Mouse (Mus musculus) kidney, embryonic 14.5 days (tissue): ENCODE data around the gene Wdr31. TPM values are rescaled to one million over a fixed set of nuclear protein-coding genes. Genes with fewer than 3 reads are reported as not detected.
"Not testable (repeated sequence)": the region's sequence is repeated elsewhere in the genome, so short reads cannot be mapped to it uniquely, and the experiment has no call there.

Experiments used
- ATAC-seq: fragments of 200-750 bp; cut with Nextera tagmentation; 2 replicates; pipeline ENCODE4 v1.8.0; 2017; ENCODE audit warnings: moderate number of reproducible peaks, mild to moderate bottlenecking, moderate TSS enrichment, moderate library complexity; ENCODE audit not compliant: low FRiP score, low TSS enrichment
- H3K27ac ChIP-seq: fragments of 300-500 bp; sonication (generic); 2 replicates; pipeline ENCODE4 v1.5.1; 2014; ENCODE audit warnings: low read depth, mild to moderate bottlenecking, low read length, moderate library complexity, mixed read lengths
- H3K27me3 ChIP-seq: fragments of 300-500 bp; sonication (generic); 2 replicates; pipeline ENCODE4 v1.6.1; 2014; ENCODE audit warnings: mild to moderate bottlenecking, low read length; ENCODE audit not compliant: control insufficient read depth, insufficient read depth
- H3K36me3 ChIP-seq: fragments of 300-500 bp; sonication (generic); 2 replicates; pipeline ENCODE4 v1.6.1; 2014; ENCODE audit warnings: low read length, mixed read lengths; ENCODE audit not compliant: control insufficient read depth, insufficient read depth
- H3K4me1 ChIP-seq: fragments of 300-500 bp; sonication (generic); 2 replicates; pipeline ENCODE4 v1.6.1; 2014; ENCODE audit warnings: low read length, mixed read lengths; ENCODE audit not compliant: control insufficient read depth, insufficient read depth
- H3K4me2 ChIP-seq: fragments of 300-500 bp; sonication (generic); replicated peaks from 2 replicates; pipeline ENCODE4 v1.6.1; 2014; ENCODE audit warnings: low read depth, mild to moderate bottlenecking, low read length
- H3K4me3 ChIP-seq: fragments of 300-500 bp; sonication (generic); 2 replicates; pipeline ENCODE4 v1.5.1; 2014; ENCODE audit warnings: mild to moderate bottlenecking, low read length
- H3K9ac ChIP-seq: fragments of 300-500 bp; sonication (generic); 2 replicates; pipeline ENCODE4 v1.6.1; 2014; ENCODE audit warnings: low read depth, mild to moderate bottlenecking, low read length, moderate library complexity
- H3K9me3 ChIP-seq: fragments of 300-500 bp; sonication (generic); 2 replicates; pipeline ENCODE4 v1.6.1; 2016; ENCODE audit warnings: low read length; ENCODE audit not compliant: control insufficient read depth
- WGBS: fragments of 180-500 bp; shearing (Covaris S2); extraction: QIAGEN DNeasy Blood & Tissue Kit; methylation state at CpG from one replicate; pipeline ENCODE4 v1.1.7; 2014; 5-methylcytosine and 5-hydroxymethylcytosine counted together
- polyA plus RNA-seq: library from polyadenylated mRNA; unstranded; fragments of >200 nt; fragmentation: Nextera tagmentation; extraction: Ambion mirVana; gene quantifications from 2 replicates; pipeline ENCODE4 v1.2.1, GENCODE M21; 2014

Gene Wdr31
- polyA plus RNA-seq, 1 experiment from 2014 or later: 12.6 TPM

DNA sequence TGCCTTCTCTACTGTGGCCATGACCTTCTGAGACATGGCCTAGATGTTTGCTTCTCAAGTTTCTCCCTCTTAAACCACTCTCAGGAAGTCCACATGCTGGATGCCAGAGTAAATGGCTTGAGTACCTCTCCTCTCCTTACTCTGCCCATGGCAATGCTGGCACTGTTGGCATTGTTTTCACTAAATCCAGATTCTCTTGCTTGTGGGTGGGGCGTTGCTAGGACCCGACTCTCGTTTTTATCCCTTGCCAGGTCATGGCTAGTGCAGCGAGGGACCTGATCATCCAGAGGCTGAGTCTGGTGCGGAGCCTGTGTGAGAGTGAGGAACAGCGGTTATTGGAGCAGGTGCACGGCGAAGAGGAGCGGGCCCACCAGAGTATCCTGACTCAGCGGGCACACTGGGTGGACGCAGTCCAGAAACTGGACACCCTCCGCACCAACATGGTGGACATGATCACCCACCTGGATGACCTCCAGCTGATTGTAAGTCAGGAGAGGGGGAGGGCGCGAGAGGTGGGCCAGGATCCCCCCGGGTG, 15.5 kb upstream of the Wdr31 start:
- H3K36me3 ChIP-seq: no peaks in the 10 kb centered on the region
- no peaks in the 10 kb centered on the region for H3K4me1 ChIP-seq
- peak overlapping the region; percentile 7; the same call in 1 of the 2 replicates for H3K9ac ChIP-seq
- ATAC-seq: 0 out of 2 replicates have a peak, but pooled peaks have one; percentile 17
- no peak overlapping the region for H3K27ac ChIP-seq
- H3K4me3 ChIP-seq: no peak overlapping the region
- 86% methylated on average over 15 of the region's 15 CpGs for WGBS
- no peaks in the 10 kb centered on the region for H3K27me3 ChIP-seq
- H3K9me3 ChIP-seq: no peaks in the 10 kb centered on the region
- no peak overlapping the region for H3K4me2 ChIP-seq

DNA sequence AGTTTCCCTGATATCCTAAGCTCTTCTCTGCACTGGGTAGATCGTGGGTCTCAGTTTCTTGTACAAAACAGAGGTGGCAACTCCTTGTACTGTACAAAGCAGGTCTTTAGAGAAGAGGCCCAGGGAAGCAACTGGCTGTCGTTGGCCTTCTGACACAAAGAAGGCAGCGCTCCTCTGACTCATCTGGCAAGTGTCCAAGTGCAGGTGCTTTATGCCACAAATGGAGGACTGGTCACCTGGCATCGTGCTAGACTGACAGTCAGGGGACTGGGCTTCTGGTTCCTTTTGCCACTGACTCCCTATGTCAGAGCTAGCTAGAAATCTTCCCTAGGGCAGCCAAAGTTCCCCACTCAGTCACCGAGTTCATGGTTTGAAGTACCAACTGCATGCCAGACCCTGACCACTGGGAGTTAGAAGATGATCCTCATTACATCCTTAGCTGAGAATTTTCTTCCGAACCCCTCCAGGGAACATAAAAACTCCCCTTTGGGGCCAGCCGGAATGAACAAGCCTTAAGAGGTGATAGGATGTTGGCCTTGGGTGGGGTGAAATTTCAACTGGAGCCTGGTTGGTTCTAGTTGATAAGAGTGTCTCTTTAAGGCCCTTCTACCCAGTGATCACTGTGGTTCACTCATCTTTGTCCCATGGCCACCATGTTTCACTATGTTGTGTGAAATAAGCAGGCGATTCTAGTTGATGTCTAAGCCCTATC, 14.9 kb upstream of the Wdr31 start:
- Histone ChIP-seq H3K27ac (no peak overlapping the region), H3K4me1 (no peaks in the 10 kb centered on the region), H3K4me3 (no peak overlapping the region), H3K27me3 (no peaks in the 10 kb centered on the region), H3K9ac (no peak overlapping the region), H3K4me2 (no peak overlapping the region), H3K36me3 (no peaks in the 10 kb centered on the region), H3K9me3 (no peaks in the 10 kb centered on the region)
- ATAC-seq: no peak
- WGBS: 87% methylated on average over 8 of the region's 8 CpGs

DNA sequence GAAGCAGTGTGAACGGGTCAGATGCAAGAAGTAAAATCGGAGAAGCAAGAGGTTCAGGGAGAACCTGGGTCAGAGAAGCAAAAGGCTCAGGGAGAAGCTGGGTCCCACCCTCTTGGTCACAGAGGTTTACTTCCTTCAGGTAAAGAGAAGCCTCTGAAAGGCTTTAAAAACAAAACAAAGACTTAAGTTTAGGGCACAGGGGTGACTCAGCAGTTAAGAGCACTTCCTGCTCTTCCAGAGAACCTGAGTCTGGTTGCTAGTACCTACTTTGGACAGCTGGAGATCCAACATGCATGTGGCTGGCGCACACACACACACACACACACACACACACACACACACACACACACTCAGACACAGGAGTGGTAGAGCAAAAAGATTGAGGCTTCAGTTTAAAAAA, 14.2 kb upstream of the Wdr31 start:
- Histone ChIP-seq H3K4me2 (no peak overlapping the region), H3K27me3 (no peaks in the 10 kb centered on the region), H3K36me3 (no peaks in the 10 kb centered on the region), H3K9me3 (no peaks in the 10 kb centered on the region), H3K27ac (no peak overlapping the region), H3K9ac (no peak overlapping the region), H3K4me1 (no peaks in the 10 kb centered on the region; the same call in 1 of the 2 replicates), H3K4me3 (no peak overlapping the region)
- no peak for ATAC-seq
- 72% methylated on average over 3 of the region's 3 CpGs for WGBS

DNA sequence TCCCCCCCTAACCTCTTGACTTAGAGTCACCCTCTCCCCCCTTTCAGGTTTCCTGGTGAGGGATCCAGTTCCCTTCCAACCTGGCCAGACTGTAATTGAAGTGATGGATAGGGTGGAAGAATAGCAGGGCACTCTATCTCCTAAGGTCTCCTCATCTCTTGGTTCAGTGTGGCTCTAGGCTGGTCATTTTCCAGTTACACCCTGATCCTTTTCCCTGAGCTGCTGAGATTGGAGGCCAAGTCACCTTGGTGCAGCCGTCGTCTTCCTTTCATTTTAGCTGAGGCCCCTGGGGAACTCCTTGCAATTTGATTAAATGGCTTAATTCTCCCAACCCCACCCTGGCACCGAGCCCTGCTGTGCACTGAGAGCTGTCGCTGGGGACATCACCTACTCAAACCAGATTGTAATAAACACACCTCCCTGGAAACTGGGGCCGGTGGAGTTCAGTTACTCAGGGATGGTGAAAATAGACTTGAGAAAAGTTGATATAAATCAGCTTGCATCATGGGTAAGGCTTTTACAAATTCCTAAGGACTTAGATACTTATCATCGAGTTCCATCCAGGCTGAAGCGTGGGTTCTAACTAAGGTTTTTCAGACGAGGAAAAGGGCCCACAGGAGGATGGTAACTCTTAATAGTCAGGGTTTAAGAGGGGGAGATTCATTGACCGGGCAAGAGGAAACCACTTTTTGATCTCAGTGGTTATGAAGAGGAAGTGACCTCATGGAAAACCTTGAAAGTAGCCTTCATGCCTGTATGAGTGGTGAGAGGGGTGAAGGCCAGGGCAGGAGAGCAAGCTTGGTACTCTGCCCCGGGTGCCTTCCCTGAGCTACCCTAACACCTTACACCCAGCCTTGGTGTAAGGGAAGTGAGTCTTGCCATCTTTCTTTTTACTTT, 10.3 kb upstream of the Wdr31 start:
- Histone ChIP-seq H3K4me1 (peaks cover 3% of the 10 kb centered on the region; the same call in 1 of the 2 replicates), H3K27me3 (no peaks in the 10 kb centered on the region), H3K9ac (0 out of 2 replicates have a peak overlapping the region, but pooled peaks have one; percentile 4), H3K9me3 (no peaks in the 10 kb centered on the region), H3K27ac (peak overlapping the region; percentile 20; the same call in 1 of the 2 replicates), H3K4me3 (peak overlapping the region; percentile 52), H3K36me3 (no peaks in the 10 kb centered on the region), H3K4me2 (peak overlapping the region; percentile 67)
- 30% methylated on average over 10 of the region's 10 CpGs for WGBS
- ATAC-seq: peak; percentile 51

DNA sequence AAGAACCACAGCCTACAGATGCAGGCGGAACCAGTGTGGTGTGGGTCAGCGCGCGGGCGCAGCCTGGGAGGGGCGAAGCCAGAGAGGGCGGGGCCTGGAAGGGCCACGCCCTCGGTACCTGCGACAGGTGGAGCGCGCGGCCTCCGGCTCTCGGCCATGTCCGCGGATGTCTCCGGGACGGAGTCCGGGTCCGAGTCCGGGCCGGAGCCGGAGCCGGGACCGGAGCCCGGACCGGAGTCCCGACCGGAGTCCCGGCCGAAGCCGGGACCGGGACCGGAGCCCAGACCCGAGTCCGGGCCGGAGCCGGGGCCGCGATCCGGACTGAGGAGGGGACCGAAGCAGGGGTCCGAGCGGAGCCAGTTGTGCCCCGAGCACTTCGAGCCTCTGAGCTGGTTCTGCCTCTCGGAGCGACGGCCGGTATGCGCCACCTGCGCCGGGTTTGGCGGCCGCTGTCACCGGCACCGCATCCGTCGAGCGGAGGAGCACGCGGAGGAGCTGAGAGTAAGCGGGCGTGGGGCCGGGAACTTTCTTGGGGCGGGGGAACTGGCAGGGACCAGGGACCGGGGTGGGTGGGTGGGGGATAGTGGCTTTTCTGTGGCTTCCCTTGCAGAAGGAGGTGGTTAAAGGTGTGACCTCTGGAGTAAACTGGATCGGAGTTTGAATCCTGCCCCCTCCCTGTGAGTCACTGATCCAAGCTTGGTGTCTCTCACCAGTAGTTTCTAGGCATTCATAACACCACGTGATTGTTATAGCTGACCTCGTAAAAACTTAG, 9.4 kb upstream of the Wdr31 start, which contains the start of gene Bspry:
Bspry (plus strand) TSS at position 117 of the 772 bp plus-strand sequence.
- under 1% methylated on average over 70 of the region's 71 CpGs for WGBS
- no peaks in the 10 kb centered on the region for H3K27me3 ChIP-seq
- peak within 1 kb of the TSS; percentile 67 for H3K4me2 ChIP-seq
- H3K9me3 ChIP-seq: no peaks in the 10 kb centered on the region
- peaks cover 3% of the 10 kb centered on the region; the same call in 1 of the 2 replicates for H3K4me1 ChIP-seq
- peak; percentile 91 for ATAC-seq
- peak within 1 kb of the TSS; percentile 52 for H3K4me3 ChIP-seq
- peak within 1 kb of the TSS; percentile 61; the same call in 1 of the 2 replicates for H3K9ac ChIP-seq
- peak within 1 kb of the TSS; percentile 20; the same call in 1 of the 2 replicates for H3K27ac ChIP-seq
- H3K36me3 ChIP-seq: no peaks in the 10 kb centered on the region

DNA sequence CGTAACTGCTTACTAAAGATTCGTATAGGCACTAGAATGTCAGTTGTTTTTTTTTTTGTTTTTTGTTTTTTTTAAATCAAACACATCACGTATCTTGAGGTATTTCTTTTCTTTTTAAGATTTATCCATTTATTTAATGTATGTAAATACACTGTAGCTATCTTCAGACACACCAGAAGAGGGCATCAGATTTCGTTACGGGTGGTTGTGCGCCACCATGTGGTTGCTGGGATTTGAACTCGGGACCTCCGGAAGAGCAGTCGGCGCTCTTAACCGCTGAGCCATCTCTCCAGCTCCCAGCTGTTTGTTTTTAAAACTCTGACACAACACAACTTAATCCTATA, 8.9 kb upstream of the Wdr31 start:
- H3K27ac ChIP-seq, H3K4me1 ChIP-seq, ATAC-seq, H3K9me3 ChIP-seq, H3K27me3 ChIP-seq, H3K36me3 ChIP-seq: not testable (repeated sequence)
- H3K4me3 ChIP-seq: peak overlapping the region; percentile 52
- H3K4me2 ChIP-seq: peak overlapping the region; percentile 67
- 15% methylated on average over 11 of the region's 11 CpGs for WGBS
- 0 out of 2 replicates have a peak overlapping the region, but pooled peaks have one; percentile 61 for H3K9ac ChIP-seq

DNA sequence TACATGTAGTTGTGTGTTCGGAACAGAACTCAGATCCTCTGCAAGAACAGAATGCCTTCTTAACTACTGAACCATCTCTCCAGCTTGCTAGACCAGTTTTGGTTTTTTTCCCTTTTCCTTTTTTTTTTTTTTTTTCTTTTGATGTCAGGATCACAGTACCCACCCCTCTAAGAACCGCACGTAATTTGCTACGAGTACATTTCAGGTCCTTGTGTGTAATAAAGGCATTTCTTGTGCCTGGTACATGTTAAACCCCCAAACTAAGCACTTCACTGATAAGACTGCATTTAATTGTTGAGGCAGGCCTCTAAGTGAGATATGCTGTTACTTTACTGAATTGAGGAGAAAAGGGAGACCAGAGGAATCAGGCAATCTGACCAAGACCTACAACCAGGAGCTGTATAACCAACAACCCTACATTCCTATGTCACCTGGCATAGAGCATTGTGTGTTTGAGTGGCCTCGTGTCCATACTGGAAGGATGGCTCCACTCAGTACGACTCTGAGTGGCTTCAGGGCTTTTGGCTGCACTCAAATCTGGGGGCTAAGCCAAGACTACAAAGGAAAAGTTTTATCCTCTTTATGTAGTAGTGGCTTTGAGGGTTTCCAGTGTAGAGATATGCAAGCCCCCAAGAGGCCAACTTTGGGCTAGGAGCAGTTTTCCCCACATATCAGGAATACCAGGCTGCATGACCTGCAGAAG, 7.0 kb upstream of the Wdr31 start:
- Histone ChIP-seq H3K27me3 (no peaks in the 10 kb centered on the region), H3K36me3 (no peaks in the 10 kb centered on the region), H3K9me3 (no peaks in the 10 kb centered on the region), H3K4me2 (no peak overlapping the region), H3K27ac (peak overlapping the region; percentile 71), H3K4me1 (peaks cover 3% of the 10 kb centered on the region; the same call in 1 of the 2 replicates), H3K4me3 (no peak overlapping the region), H3K9ac (no peak overlapping the region)
- WGBS: 59% methylated on average over 6 of the region's 6 CpGs
- no peak for ATAC-seq

DNA sequence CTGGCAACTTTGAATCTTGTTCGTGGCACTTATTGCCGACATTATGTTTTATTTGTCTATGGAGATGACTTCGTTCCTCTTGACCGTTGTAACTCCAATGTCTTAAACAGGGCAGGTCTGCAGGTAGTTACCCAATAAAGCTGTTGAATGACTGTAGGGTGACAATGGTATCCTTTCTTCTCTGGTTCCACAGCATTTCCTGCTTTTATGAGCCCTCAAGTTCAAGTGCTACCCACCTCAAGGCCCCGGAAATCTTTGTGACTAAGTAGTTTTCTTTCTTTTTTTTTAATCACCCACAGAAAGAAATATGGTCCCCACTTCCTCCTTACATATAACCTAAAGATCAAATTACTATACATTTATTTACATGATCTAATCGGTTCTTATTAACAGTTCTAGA, 5.1 kb upstream of the Wdr31 start:
- Histone ChIP-seq H3K4me2 (no peak overlapping the region), H3K9ac (no peak overlapping the region), H3K36me3 (no peaks in the 10 kb centered on the region), H3K9me3 (no peaks in the 10 kb centered on the region), H3K27ac (peak overlapping the region; percentile 7; the same call in 1 of the 2 replicates), H3K4me3 (no peak overlapping the region), H3K27me3 (no peaks in the 10 kb centered on the region), H3K4me1 (peaks cover 3% of the 10 kb centered on the region; the same call in 1 of the 2 replicates)
- no peak for ATAC-seq
- 72% methylated on average over 6 of the region's 6 CpGs for WGBS
